Mouse (Mus musculus) thymus, adult 2 months (tissue): ENCODE measurements around the gene Kank1. TPM values are rescaled to one million over a fixed set of nuclear protein-coding genes. Genes with fewer than 3 reads are reported as not detected.

Experiments used
- DNase-seq: peaks from one replicate; pipeline ENCODE4 v3.0.0; 2021
- H3K27ac ChIP-seq: fragments of 200-500 bp; 2 replicates; pipeline ENCODE4 v1.5.1; 2012; ENCODE audit warnings: low read length, control low read depth; ENCODE audit not compliant: control insufficient read depth, insufficient read depth
- H3K27me3 ChIP-seq: fragments of 200-500 bp; 2 replicates; pipeline ENCODE4 v1.6.1; 2012; ENCODE audit warnings: mild to moderate bottlenecking, low read length, moderate library complexity, mixed read lengths; ENCODE audit not compliant: control insufficient read depth, insufficient read depth
- H3K36me3 ChIP-seq: fragments of 200-500 bp; 2 replicates; pipeline ENCODE4 v1.6.1; 2012; ENCODE audit warnings: mild to moderate bottlenecking, low read length, moderate library complexity; ENCODE audit not compliant: control insufficient read depth, insufficient read depth
- H3K4me1 ChIP-seq: fragments of 200-500 bp; replicated peaks from 2 replicates; pipeline ENCODE4 v1.6.1; 2012; ENCODE audit warnings: low read length; ENCODE audit not compliant: control insufficient read depth, insufficient read depth
- H3K4me3 ChIP-seq: fragments of 200-500 bp; 2 replicates; pipeline ENCODE4 v1.5.1; 2012; ENCODE audit warnings: mild to moderate bottlenecking, low read length, control low read depth, moderate library complexity; ENCODE audit not compliant: control insufficient read depth, insufficient read depth
- CTCF ChIP-seq: fragments of 200-500 bp; IDR thresholded peaks from 2 replicates; pipeline ENCODE4 v1.5.1; 2012; ENCODE audit warnings: mild to moderate bottlenecking, control low read depth, low read length, moderate library complexity, borderline replicate concordance; ENCODE audit not compliant: control insufficient read depth, poor library complexity, insufficient read depth; ENCODE audit errors: extremely low read depth
- POLR2A ChIP-seq: fragments of 200-500 bp; IDR thresholded peaks from 2 replicates; pipeline ENCODE4 v1.6.1; 2012; ENCODE audit warnings: mild to moderate bottlenecking, low read length, control low read depth, moderate library complexity; ENCODE audit not compliant: control insufficient read depth, poor library complexity, insufficient read depth; ENCODE audit errors: extremely low read depth
- WGBS: fragments of 180-500 bp; shearing (Covaris S2); methylation state at CpG from one replicate; pipeline ENCODE4 v1.1.7; 2018; 5-methylcytosine and 5-hydroxymethylcytosine counted together
- polyA plus RNA-seq: library from polyadenylated mRNA; depleted of rRNA; stranded (reverse); fragments of >200 nt; gene quantifications from 2 replicates; pipeline ENCODE4 v1.2.3, GENCODE M21; 2012

Gene Kank1
- polyA plus RNA-seq, 1 experiment: 13.6 TPM

DNA sequence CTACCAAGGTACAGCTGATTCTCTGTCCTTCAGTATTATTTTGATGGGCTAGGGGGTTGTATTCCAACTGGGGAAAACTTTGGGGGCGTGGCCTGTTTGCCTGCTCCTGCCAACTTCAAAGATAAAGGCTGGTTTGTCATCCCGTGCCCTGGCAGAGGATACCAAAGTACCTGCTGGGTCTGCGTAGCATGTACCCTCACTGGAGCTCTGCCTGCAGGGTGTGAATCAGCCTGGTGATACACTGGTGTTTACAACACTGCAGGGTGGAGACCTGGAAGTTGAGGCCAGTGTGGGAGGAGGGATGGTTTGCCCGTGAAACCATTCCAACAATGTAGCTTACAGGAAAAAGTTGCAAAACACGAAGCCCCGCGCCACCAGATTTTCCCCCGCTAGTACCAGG lies 149.2 kb downstream of the Kank1 start:
- H3K27ac ChIP-seq: no peak overlapping the region
- no peaks in the 10 kb centered on the region for H3K27me3 ChIP-seq
- no peak for DNase-seq
- TF ChIP-seq CTCF (no peak), POLR2A (no peak)
- 87% methylated on average over 8 of the region's 8 CpGs for WGBS
- H3K36me3 ChIP-seq: no peaks in the 10 kb centered on the region
- H3K4me1 ChIP-seq: no peaks in the 10 kb centered on the region
- H3K4me3 ChIP-seq: no peak overlapping the region

DNA sequence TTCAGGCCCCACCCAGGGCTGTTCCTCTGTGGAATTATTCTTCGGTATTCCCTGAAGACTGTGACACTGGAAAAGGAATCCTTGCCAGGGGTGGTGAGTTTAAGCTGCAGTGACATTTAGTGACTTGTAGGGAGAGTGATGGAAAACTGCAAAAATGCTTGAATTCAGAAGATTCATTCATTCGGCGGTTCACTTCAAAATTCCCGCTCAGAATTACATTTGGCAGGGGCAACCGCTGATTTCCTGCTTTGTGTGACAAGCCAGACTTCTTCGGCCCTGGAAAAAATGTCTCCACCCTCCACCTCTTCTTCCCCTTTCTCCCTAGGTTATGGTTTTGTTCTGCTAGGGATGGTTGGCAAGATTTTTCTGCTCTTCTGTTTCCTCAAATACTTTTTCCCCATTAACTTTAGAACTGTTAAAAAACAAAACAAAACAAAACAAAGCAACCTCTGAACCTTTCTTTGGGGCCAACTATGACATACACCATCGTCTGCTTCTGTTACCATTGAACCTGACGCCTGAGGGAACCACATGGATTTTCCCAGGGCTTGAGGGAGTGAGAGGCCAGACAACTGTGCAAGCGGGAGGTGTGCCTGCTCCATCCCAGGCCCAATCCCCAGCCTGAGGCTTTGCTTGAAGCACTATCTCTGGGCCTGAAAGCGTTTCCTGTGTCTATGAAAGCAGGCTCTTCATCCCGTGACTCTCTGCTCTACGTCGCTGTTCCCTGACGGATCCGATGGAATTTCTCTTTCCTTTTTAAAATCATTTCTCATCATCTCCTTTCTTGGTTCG lies 150.1 kb downstream of the Kank1 start:
- TF ChIP-seq POLR2A (no peak), CTCF (no peak)
- Histone ChIP-seq H3K27ac (no peak overlapping the region), H3K4me1 (no peaks in the 10 kb centered on the region), H3K4me3 (no peak overlapping the region), H3K27me3 (no peaks in the 10 kb centered on the region), H3K36me3 (no peaks in the 10 kb centered on the region)
- no peak for DNase-seq
- WGBS: 82% methylated on average over 16 of the region's 16 CpGs

- Histone ChIP-seq H3K27ac (no peak overlapping the region), H3K4me3 (no peak overlapping the region), H3K4me1 (no peaks in the 10 kb centered on the region), H3K36me3 (no peaks in the 10 kb centered on the region), H3K27me3 (no peaks in the 10 kb centered on the region)
- 94% methylated on average over 18 of the region's 18 CpGs for WGBS
- TF ChIP-seq CTCF (no peak), POLR2A (no peak)
- no peak for DNase-seq
Observed at GRCm38 (mm10) chr19:25387902-25388301, 151.1 kb downstream of the Kank1 start.

GRCm38 (mm10) chr19:25392135-25392534 lies 155.4 kb downstream of the Kank1 start:
- no peak overlapping the region for H3K4me3 ChIP-seq
- no peak for TF ChIP-seq CTCF
- no peak for TF ChIP-seq POLR2A

DNA sequence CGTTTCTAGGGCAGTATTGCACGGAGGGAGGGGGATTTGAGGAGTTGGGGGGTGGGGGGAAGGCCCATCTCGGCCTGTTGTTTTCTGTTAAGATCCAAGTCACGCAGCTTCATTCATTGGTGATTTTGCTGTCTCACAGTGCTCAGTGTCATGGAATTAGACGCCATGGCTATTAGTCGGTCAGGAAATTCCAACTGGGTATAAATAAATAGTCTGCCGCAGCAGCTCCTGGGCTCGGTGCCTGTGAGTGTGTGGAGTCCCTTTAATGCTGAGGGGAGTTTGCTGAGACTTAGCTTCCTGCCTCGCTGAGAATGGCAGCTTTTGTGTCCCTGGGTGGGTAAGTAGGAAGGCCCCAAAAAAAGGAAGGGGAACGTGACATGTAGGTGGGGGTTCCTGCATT lies 158.3 kb downstream of the Kank1 start:
- Histone ChIP-seq H3K36me3 (no peaks in the 10 kb centered on the region), H3K27ac (no peak overlapping the region), H3K27me3 (no peaks in the 10 kb centered on the region; the same call in 1 of the 2 replicates), H3K4me3 (no peak overlapping the region), H3K4me1 (no peaks in the 10 kb centered on the region)
- no peak for TF ChIP-seq POLR2A
- no peak for TF ChIP-seq CTCF
- 55% methylated on average over 10 of the region's 10 CpGs for WGBS
- DNase-seq: no peak

More at GRCm38 (mm10) chr19:25392135-25392534, 155.4 kb downstream of the Kank1 start:
- no peak for DNase-seq
- H3K4me1 ChIP-seq: no peaks in the 10 kb centered on the region
- no peaks in the 10 kb centered on the region for H3K27me3 ChIP-seq
- H3K27ac ChIP-seq: no peak overlapping the region
- no peaks in the 10 kb centered on the region for H3K36me3 ChIP-seq
- 89% methylated on average over 11 of the region's 11 CpGs for WGBS

- H3K27me3 ChIP-seq: no peaks in the 10 kb centered on the region; the same call in 1 of the 2 replicates
- H3K36me3 ChIP-seq: no peaks in the 10 kb centered on the region
- H3K4me3 ChIP-seq: no peak overlapping the region
- no peak for TF ChIP-seq CTCF
- TF ChIP-seq POLR2A: no peak
- no peak for DNase-seq
- 94% methylated on average over 6 of the region's 6 CpGs for whole genome bisulfite sequencing
- no peaks in the 10 kb centered on the region for H3K4me1 ChIP-seq
- no peak overlapping the region for H3K27ac ChIP-seq
Observed at GRCm38 (mm10) chr19:25396709-25397266, 160.0 kb downstream of the Kank1 start.

DNA sequence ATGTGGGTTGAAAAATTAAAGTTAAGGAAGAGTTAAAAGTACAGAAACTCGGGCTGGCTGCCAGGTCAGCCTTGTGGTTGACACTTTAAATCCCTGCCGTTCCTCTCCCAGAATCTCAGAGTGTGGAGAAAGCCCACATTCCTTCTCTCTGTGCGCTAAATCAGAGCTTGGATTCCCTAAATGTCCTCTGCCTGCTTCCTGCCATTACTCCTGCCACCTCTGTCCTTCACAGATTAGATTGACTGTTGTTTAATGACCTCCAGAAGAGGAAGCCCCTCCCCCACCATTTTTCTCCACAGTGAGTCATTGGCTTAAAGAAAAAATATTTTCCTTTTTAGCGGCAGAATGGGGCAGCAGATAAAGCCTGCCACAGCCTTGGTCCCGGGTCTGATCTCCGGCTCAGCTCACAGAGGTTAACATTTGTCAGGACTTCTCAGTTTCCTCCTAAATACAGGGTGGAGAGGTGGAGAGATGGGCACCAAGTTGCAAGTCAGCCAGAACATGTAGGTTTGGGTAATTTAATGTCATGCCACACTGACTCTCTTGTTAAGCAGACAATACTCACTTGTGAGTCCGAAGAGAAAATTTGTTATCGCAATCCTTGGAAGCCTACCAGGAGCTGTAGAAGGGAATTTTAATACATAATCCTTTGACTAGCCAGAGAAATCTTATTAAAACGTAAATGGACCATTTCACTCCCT lies 162.9 kb downstream of the Kank1 start:
- Histone ChIP-seq H3K36me3 (no peaks in the 10 kb centered on the region), H3K4me1 (no peaks in the 10 kb centered on the region), H3K27me3 (no peaks in the 10 kb centered on the region; the same call in 1 of the 2 replicates), H3K4me3 (no peak overlapping the region), H3K27ac (no peak overlapping the region)
- no peak for TF ChIP-seq CTCF
- no peak for TF ChIP-seq POLR2A
- no peak for DNase-seq
- WGBS: 20% methylated on average over 9 of the region's 9 CpGs
